Mouse (Mus musculus) mouse embryonic stem cell (cell line): Measurements from ENCODE around the gene Kansl1.

Experiments used
- in situ Hi-C, 2 experiments: fragments of 300-500 bp; cut with MboI; formaldehyde crosslinking; loops; 1 replicate in 1 of 2; 3 replicates in 1 of 2; pipeline ENCODE4 v1.14.3; 2019 to 2020; ENCODE audit warnings: low sequenced_read_pairs in 2 of 2, low pct_unique_long_range_greater_than_20kb in 1 of 2, mixed read lengths in 1 of 2; ENCODE audit not compliant: unreplicated experiment in 1 of 2

Kansl1 gene

DNA sequence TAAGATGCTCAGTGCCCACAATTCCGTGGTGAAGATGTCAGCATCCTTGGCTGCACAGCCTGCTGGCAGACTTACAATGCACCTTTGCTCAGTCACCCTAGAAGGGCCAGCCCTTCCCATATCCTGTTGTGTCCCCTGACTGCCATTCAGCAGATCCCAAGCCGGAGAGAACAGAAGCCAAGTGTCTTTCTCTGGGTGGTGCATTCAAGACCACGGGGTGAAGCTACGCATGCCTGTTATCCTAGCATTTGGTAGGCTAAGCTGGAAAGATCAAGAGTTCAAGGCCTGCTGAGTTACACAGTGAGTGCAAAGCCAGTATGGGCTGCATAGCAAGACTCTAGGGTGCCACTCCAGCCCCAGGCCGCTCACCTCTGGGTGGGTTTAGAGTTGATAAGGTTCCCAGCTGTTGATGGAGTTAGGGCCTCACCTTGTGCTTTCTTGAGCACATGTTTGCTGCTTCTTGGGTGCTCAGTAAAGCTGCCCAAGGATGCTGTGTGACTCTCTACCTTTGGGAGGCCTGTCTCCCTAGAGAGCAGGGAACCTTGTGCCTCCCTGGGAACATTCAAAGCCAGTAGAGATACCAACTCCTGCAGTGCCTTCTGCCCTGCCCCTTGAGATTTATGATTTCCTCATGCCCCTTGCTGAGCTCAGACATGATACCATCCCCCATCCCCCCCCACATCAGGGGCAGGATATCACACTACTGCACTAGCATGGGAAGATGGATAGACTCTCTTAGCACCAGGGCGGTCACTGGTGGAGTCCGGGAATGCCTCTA, 176.0 kb downstream of the Kansl1 start:
- in situ Hi-C loops = loop anchor here (10.0 to 25.0 kb wide), 2 partner anchors 152 to 870 kb away; no protein-coding TSS in a partner anchor

DNA sequence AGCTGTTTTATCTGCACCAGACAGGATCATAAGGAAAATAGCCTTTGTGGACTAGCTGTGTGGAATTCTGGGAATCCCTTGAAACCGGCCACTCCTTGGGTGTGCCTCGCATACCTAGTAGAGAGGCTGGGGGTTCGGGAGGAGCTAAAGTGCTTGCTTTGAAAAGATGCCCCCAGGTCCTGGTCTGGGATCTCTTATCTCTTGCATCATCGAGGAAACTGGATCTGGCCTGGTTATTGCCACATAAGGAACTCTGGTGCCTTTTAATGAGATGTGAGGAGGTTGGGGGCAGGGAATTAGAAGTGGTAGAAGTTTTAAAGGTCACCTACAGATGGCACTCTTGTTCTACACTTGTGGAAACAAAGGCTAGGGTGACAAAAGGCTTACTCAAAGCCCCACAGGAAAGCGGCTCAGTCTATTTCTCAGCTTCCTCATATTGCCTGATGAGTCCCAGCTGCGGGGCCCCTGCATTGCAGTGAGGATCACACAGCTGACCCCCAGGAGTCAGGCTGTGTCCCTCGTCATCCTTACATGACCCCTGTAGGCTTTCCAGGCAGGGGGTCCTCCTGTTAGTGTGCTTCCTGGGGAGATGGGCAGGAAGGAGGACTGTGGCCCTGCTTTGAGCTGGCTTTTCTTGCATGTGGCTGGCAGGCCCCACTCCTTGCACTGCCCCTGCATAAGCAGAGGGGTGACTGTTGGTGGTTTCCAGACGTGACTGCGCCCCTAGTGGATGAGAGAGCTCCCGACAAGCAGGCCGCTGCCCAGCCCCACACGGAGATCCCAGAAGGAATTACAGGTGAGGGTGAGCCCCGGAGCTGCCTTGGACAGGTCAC, 179.2 kb downstream of the Kansl1 start:
- in situ Hi-C loops = loop anchor here (10.0 to 25.0 kb wide), 2 partner anchors 155 to 873 kb away; no protein-coding TSS in a partner anchor

DNA sequence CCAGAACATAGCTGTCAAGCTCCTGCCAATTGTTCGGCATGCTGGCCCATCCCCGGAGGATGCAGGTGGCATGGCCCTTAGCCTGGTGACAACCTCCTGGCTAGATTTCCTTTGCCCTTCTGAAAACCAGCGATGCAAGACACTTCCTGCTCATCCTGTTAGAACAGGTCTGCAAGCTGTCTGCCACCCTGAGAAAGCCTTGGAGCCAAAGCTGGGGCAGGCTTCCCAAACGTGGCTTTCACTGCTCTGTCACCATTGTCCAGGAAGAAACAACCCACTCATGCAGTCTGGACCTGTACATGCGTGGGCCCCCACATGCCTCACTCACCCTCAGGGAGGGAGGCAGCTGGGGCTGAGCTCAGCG, 179.8 kb downstream of the Kansl1 start:
- in situ Hi-C loops = loop anchor here (25.0 kb wide), 1 partner anchor 873 kb away; no protein-coding TSS in a partner anchor

DNA sequence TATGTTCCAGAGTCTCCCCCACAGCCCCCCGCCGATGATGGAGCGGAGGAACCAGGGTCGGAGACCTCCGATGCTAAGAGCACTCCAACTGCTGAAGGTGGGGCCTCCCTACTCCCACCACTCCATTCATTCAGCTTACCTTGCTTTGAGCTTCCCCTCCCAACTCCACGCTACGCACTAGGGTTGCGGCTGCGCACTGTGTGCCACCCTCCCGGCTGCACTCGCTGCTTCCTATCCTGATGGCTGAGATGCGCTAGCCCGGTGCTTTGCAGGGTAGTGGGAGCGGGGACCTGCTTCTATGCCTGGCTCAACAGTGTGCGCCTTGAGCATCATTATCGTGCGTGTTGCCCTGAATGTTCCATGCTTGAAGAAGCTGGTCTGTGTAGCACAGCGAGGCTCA, 181.5 kb downstream of the Kansl1 start:
- in situ Hi-C loops = loop anchor here (25.0 kb wide), 1 partner anchor 875 kb away; no protein-coding TSS in a partner anchor
